ENCODE assay signal across 34 mouse cellular contexts in genomic region chr5:97901096-97901495, GRCm38 (mm10).
DNase-seq lines count a peak whose midpoint lies in the region; ATAC-seq and TF ChIP-seq lines count a peak whose summit lies in the region.
"Had no signal": no experiment of that assay in that cellular context is flagged by ENCODE, and none has a peak within 500 bp of the region (broad histone marks: within the 10 kb centered on the region; RNA-seq: fewer than 3 reads in every experiment).

No protein-coding gene starts in this region.

- peak; percentile 29 for DNase-seq in forebrain, embryonic 14.5 days (ENCODE audit: low spot score)
- peak; percentile 27 for DNase-seq in layer of hippocampus, adult 11-12 months (ENCODE audit: low spot score)
- DNase-seq in layer of hippocampus, postnatal 10 days (ENCODE audit: low spot score in 2 of 2) = no peak
- no peak for DNase-seq in limb, embryonic 10.5 days (ENCODE audit: low spot score)
- DNase-seq in left cerebral cortex, postnatal 36 days (ENCODE audit: low spot score in 2 of 2) = peak; percentile 19 to 31
- DNase-seq in kidney, adult 2 months = no peak
- DNase-seq: adrenal gland, adult 2 months; cerebellum, adult 11 months; cerebellum, adult 9-10 months; cerebellum, postnatal 36 days; gastrocnemius, postnatal 14 days; heart, adult 18-20 months; heart, postnatal 36 days; kidney, adult 8-10 months; kidney, postnatal 4 days; layer of hippocampus, postnatal 36 days; thymus, adult 18-20 months; thymus, postnatal 25 days had no signal

- no peaks in the 10 kb centered on the region for H3K9me3 ChIP-seq in forebrain, embryonic 14.5 days (replicated peaks; ENCODE audit: control insufficient read depth, low read length)
- H3K9me3 ChIP-seq in forebrain, embryonic 13.5 days (replicated peaks) = no peaks in the 10 kb centered on the region
- no peaks in the 10 kb centered on the region for H3K9me3 ChIP-seq in limb, embryonic 13.5 days
- no peaks in the 10 kb centered on the region for H3K9me3 ChIP-seq in limb, embryonic 10.5 days (replicated peaks)
- H3K9me3 ChIP-seq: hindbrain, embryonic 12.5 days; intestine, embryonic 15.5 days; limb, embryonic 12.5 days; lung, embryonic 15.5 days; midbrain, embryonic 10.5 days; midbrain, embryonic 15.5 days had no signal

- ATAC-seq in forebrain, embryonic 14.5 days = no peak
- ATAC-seq in forebrain, embryonic 13.5 days = no peak
- ATAC-seq in limb, embryonic 13.5 days (ENCODE audit: low FRiP score, low read depth) = peak; percentile 54; the same call in 1 of the 2 replicates
- ATAC-seq: activated CD4-positive, CD25-positive, alpha-beta regulatory T cell, adult 4 months; forebrain, embryonic 16.5 days; hindbrain, postnatal 0 days; intestine, embryonic 15.5 days; midbrain, embryonic 15.5 days had no signal

- H3K9ac ChIP-seq in forebrain, embryonic 14.5 days (ENCODE audit: low read length) = no peak overlapping the region
- no peak overlapping the region for H3K9ac ChIP-seq in forebrain, embryonic 13.5 days
- H3K9ac ChIP-seq in limb, embryonic 13.5 days = no peak overlapping the region
- H3K9ac ChIP-seq: hindbrain, embryonic 12.5 days; intestine, embryonic 15.5 days; limb, embryonic 12.5 days; lung, embryonic 15.5 days; midbrain, embryonic 15.5 days had no signal

- no peak for TF ChIP-seq CTCF in kidney, adult 2 months (conservative IDR thresholded peaks at IDR 0.05; ENCODE audit: insufficient read depth, insufficient read length, low read depth, low read length)

- H3K27ac ChIP-seq in forebrain, embryonic 14.5 days (ENCODE audit: low read depth, low read length) = no peak overlapping the region
- no peak overlapping the region for H3K27ac ChIP-seq in forebrain, embryonic 13.5 days
- no peak overlapping the region for H3K27ac ChIP-seq in limb, embryonic 13.5 days
- no peak overlapping the region for H3K27ac ChIP-seq in limb, embryonic 10.5 days
- no peak overlapping the region for H3K27ac ChIP-seq in kidney, adult 2 months (ENCODE audit: insufficient read depth, low read depth, low read length)
- H3K27ac ChIP-seq: hindbrain, embryonic 12.5 days; hindbrain, postnatal 0 days; intestine, embryonic 15.5 days; kidney, postnatal 0 days; limb, embryonic 12.5 days; lung, embryonic 15.5 days; midbrain, embryonic 10.5 days; midbrain, embryonic 15.5 days; stomach, postnatal 0 days had no signal

- H3K36me3 ChIP-seq in forebrain, embryonic 14.5 days (ENCODE audit: control insufficient read depth, insufficient read depth, low read length) = no peaks in the 10 kb centered on the region
- no peaks in the 10 kb centered on the region for H3K36me3 ChIP-seq in forebrain, embryonic 13.5 days (ENCODE audit: poor library complexity, severe bottlenecking)
- H3K36me3 ChIP-seq in limb, embryonic 13.5 days = no peaks in the 10 kb centered on the region
- H3K36me3 ChIP-seq in limb, embryonic 10.5 days = no peaks in the 10 kb centered on the region
- H3K36me3 ChIP-seq in kidney, adult 2 months (ENCODE audit: control insufficient read depth, insufficient read depth, low read length) = no peaks in the 10 kb centered on the region
- H3K36me3 ChIP-seq: hindbrain, embryonic 12.5 days; intestine, embryonic 15.5 days; limb, embryonic 12.5 days; lung, embryonic 15.5 days; midbrain, embryonic 10.5 days; midbrain, embryonic 15.5 days had no signal

- H3K4me3 ChIP-seq in forebrain, embryonic 14.5 days (ENCODE audit: low read depth, low read length) = no peak overlapping the region
- no peak overlapping the region for H3K4me3 ChIP-seq in forebrain, embryonic 13.5 days
- no peak overlapping the region for H3K4me3 ChIP-seq in limb, embryonic 13.5 days
- no peak overlapping the region for H3K4me3 ChIP-seq in limb, embryonic 10.5 days
- no peak overlapping the region for H3K4me3 ChIP-seq in kidney, adult 2 months (ENCODE audit: insufficient read depth, low read depth, low read length)
- H3K4me3 ChIP-seq: hindbrain, embryonic 12.5 days; intestine, embryonic 15.5 days; limb, embryonic 12.5 days; lung, embryonic 15.5 days; midbrain, embryonic 10.5 days; midbrain, embryonic 15.5 days had no signal

- H3K4me2 ChIP-seq in forebrain, embryonic 14.5 days (ENCODE audit: low read length) = no peak overlapping the region
- no peak overlapping the region for H3K4me2 ChIP-seq in forebrain, embryonic 13.5 days
- no peak overlapping the region for H3K4me2 ChIP-seq in limb, embryonic 13.5 days (replicated peaks)
- H3K4me2 ChIP-seq: heart, embryonic 11.5 days; hindbrain, embryonic 12.5 days; intestine, embryonic 15.5 days; limb, embryonic 12.5 days; liver, embryonic 11.5 days; lung, embryonic 15.5 days; midbrain, embryonic 15.5 days had no signal

- no peaks in the 10 kb centered on the region for H3K27me3 ChIP-seq in forebrain, embryonic 14.5 days (replicated peaks; ENCODE audit: control insufficient read depth, insufficient read depth, low read length)
- H3K27me3 ChIP-seq in forebrain, embryonic 13.5 days = no peaks in the 10 kb centered on the region
- H3K27me3 ChIP-seq in limb, embryonic 13.5 days = no peaks in the 10 kb centered on the region
- no peaks in the 10 kb centered on the region for H3K27me3 ChIP-seq in limb, embryonic 10.5 days (ENCODE audit: low read depth, poor library complexity, severe bottlenecking)
- no peaks in the 10 kb centered on the region for H3K27me3 ChIP-seq in kidney, adult 2 months (replicated peaks; ENCODE audit: control insufficient read depth, insufficient read depth, low read length)
- H3K27me3 ChIP-seq: CH12.LX; hindbrain, embryonic 12.5 days; intestine, embryonic 15.5 days; limb, embryonic 12.5 days; lung, embryonic 15.5 days; midbrain, embryonic 15.5 days had no signal

- intact Hi-C loops in left cerebral cortex, postnatal 36 days (cut with DNase I) = no loop called here

- no peaks in the 10 kb centered on the region for H3K4me1 ChIP-seq in forebrain, embryonic 14.5 days (ENCODE audit: control insufficient read depth, insufficient read depth, low read length)
- H3K4me1 ChIP-seq in forebrain, embryonic 13.5 days = no peaks in the 10 kb centered on the region
- H3K4me1 ChIP-seq in limb, embryonic 13.5 days = no peaks in the 10 kb centered on the region
- H3K4me1 ChIP-seq in limb, embryonic 10.5 days = peaks cover 1% of the 10 kb centered on the region; the same call in 1 of the 2 replicates
- H3K4me1 ChIP-seq in kidney, adult 2 months (ENCODE audit: control insufficient read depth, insufficient read depth, low read length) = no peaks in the 10 kb centered on the region
- H3K4me1 ChIP-seq: hindbrain, embryonic 12.5 days; intestine, embryonic 15.5 days; limb, embryonic 12.5 days; lung, embryonic 15.5 days; midbrain, embryonic 10.5 days; midbrain, embryonic 15.5 days had no signal

- 80% methylated on average over 7 of the region's 7 CpGs for WGBS in forebrain, embryonic 14.5 days
- WGBS in forebrain, embryonic 13.5 days = 79% methylated on average over 7 of the region's 7 CpGs
- WGBS in limb, embryonic 13.5 days = 72% methylated on average over 7 of the region's 7 CpGs
- 92% methylated on average over 7 of the region's 7 CpGs for WGBS in limb, embryonic 10.5 days
- 93% methylated on average over 7 of the region's 7 CpGs for WGBS in kidney, adult 2 months

- no peak for TF ChIP-seq POLR2A in kidney, adult 2 months (IDR thresholded peaks at IDR 0.05; ENCODE audit: low read depth, low read length)

Comparison
In these comparisons a context has a peak if more than half of its experiments do, and no peak if none do; other contexts are left out.
1. DNase-seq: peak in forebrain, embryonic 14.5 days (single experiment), layer of hippocampus, adult 11-12 months (single experiment) and left cerebral cortex, postnatal 36 days (2 of 2); none in layer of hippocampus, postnatal 10 days (0 of 2), limb, embryonic 10.5 days (single experiment) and kidney, adult 2 months (single experiment).